Mouse (Mus musculus) erythroblast, embryonic 14.5 days (primary cell): ENCODE measurements at regions not wholly inside any gene's neighbourhood (a gene's known extent, or its start where the extent isn't known, plus 50 kb on each side); places are given as distances from the start of the nearest gene placed in this dataset.

Experiments used
- GATA1 ChIP-seq: IDR thresholded peaks from 2 replicates; pipeline ENCODE4 v1.6.1; 2012; ENCODE audit warnings: low read length, inconsistent platforms, mixed read lengths
- TAL1 ChIP-seq: IDR thresholded peaks from 3 replicates; pipeline ENCODE4 v1.6.1; 2012; ENCODE audit warnings: low read length, inconsistent platforms, mixed read lengths

DNA sequence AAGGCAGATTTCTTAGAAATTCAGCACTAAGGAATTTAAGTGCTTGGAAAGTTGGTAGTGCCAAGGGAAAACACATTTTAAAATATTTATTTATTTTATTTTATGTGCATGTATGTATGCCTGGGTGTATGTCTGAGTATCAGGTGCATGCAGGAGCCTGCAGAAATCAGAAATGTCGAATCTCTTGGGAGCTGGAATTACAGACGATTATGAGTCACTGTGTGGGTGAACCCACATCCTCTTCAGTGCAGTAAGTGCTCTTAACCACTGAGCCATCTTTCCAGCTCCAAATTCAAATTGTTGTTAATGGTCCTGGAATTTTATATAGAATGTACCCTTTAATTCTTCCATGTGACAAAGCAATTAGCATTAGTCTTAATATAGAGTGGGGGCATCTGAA is 1930.5 kb upstream of the Lrrc6 start:
- TF ChIP-seq GATA1 (no peak), TAL1 (no peak)
